Mouse (Mus musculus) B cell, adult 62 days (primary cell): ENCODE data around the gene Dlg1. TPM values are rescaled to one million over a fixed set of nuclear protein-coding genes. Genes with fewer than 3 reads are reported as not detected.

ENCODE experiments used
- total RNA-seq: library from RNA; stranded (reverse); gene quantifications from 4 replicates; pipeline ENCODE4 v1.2.4, GENCODE M21; 2023

The Dlg1 gene
- total RNA-seq = 74.7 to 89.9 TPM (median 80.3 TPM) in 4 replicates

DNA sequence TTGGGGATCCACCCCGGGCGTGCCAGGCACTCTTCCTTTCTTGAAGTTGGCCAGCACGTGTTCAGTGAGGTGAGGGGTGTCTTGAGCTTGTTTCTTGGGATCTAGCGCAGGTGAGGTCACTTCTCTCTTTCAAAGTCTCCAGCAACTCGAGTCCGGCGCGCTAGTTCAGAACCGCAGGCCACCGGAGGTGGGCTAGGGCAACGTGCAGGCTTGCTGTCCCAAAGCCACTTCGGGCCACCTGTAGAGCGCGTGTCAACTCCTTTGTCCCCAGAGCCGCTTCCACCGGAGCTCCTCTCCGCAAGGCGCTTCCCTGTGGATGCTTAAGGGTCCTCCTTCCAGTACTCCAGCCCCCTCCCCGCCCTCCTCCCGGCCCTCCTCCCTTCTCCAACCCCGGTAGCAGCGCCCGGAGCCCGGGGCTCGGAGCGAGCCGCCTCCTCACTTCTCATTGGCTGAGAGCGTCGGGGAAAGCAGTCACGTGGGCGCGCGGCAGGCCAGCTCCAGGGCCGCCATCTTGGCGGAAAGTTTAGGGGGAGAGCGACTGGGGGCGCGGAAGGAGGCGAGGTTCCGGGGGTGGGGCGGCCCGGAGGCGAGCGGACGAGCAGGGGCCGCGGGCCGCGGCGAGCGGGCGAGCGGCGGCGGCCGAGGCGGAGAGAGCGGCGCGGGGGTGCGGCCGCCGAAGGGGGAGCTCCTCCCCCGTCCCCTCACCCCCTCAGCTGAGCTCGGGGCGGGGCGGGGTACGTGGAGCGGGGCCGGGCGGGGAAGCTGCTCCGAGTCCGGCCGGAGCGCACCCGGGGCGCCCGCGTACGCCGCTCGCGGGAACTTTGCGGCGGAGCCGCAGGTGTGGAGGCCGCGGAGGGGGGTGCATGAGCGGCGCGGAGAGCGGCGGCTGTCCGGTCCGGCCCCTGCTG is at the start of gene Dlg1:
Gene Dlg1 (plus strand): TSS at position 65 of the 908 bp plus-strand sequence.

DNA sequence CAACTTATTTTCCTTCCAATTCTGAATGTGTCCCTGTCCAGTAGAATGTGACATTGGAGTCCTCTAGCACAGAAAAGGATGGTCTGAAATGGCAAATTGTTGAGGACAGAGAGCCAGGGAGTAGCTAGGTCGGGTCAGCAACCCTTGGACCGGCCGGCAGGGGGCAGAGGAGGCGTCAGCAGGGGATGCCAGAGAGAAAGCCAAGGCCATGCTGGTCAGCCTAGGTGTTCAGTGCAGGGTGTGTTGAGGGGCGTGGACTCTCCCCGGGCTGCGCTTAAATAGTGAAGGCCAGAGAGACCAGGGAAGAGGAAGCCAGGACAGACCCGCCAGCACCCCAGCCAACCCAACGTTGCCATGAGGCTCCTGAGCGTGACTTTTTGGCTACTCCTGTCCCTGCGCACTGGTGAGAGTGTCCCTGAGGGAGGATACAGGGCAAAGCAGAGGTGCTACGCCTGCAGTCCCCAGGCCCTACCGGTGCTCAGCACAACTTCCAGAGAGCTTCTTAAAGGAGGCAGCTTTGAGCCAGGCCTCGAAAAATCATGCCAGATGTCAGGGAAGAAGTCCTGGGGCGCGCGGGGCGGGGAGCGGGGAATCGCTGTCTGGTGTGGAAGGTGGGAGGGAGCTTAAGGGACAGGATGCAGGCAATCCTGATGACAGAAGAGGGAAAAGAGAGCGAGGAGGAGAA is 215.5 kb downstream of the Dlg1 start, which contains the start of gene Meltf:
Gene Meltf (plus strand): TSS at position 238 of the 685 bp plus-strand sequence.

Other genes starting within 250 kb of the Dlg1 start
- 8.7 to 11.5 TPM (median 9.6 TPM) in 4 replicates for gene Bdh1, start 241.2 kb upstream of the Dlg1 start, total RNA-seq
- gene Meltf, start 215.4 kb downstream of the Dlg1 start, total RNA-seq = 0.13 TPM in 1 of 4 replicates, not detected in the others